Mouse (Mus musculus) brown adipose tissue, adult 24 weeks (tissue): ENCODE data around the gene Olfr141. TPM values are rescaled to one million over a fixed set of nuclear protein-coding genes. Genes with fewer than 3 reads are reported as not detected.

Experiments
- H3K27ac ChIP-seq: fragments of 200-500 bp; replicated peaks from 2 replicates; pipeline ENCODE4 v1.5.1; 2012; ENCODE audit warnings: low read depth, mild to moderate bottlenecking, low read length
- H3K4me1 ChIP-seq: fragments of 200-500 bp; 2 replicates; pipeline ENCODE4 v1.6.1; 2012; ENCODE audit warnings: low read length, mixed read lengths; ENCODE audit not compliant: control insufficient read depth, insufficient read depth, insufficient read length
- H3K4me3 ChIP-seq: fragments of 200-500 bp; 2 replicates; pipeline ENCODE4 v1.5.1; 2012; ENCODE audit warnings: low read depth, mild to moderate bottlenecking, low read length, moderate library complexity; ENCODE audit not compliant: insufficient read depth
- polyA plus RNA-seq: library from polyadenylated mRNA; stranded (reverse); fragments of >200 nt; gene quantifications from 2 replicates; pipeline ENCODE4 v1.2.4, GENCODE M21; 2012; ENCODE audit not compliant: missing spikeins, insufficient read depth, insufficient read length

Gene Olfr141
- not detected in 2 replicates for polyA plus RNA-seq

- no peak within 1 kb of the TSS for H3K4me3 ChIP-seq
- H3K27ac ChIP-seq, result no peak within 1 kb of the TSS
- H3K4me1 ChIP-seq, result no peaks in the 10 kb centered on the region
Observed at GRCm38 (mm10) chr2:86809918-86810317, at the start of gene Olfr141. TSS of gene Olfr141 (minus strand) at chr2:86810018.

- no peaks in the 10 kb centered on the region for H3K4me1 ChIP-seq
- no peak within 1 kb of the TSS for H3K4me3 ChIP-seq
- H3K27ac ChIP-seq, result no peak within 1 kb of the TSS
Observed at GRCm38 (mm10) chr2:86851596-86851995, 41.8 kb upstream of the Olfr141 start, which contains the start of gene Olfr1095. TSS of gene Olfr1095 (minus strand) at chr2:86851696.

GRCm38 (mm10) chr2:86824363-86824762, 14.5 kb upstream of the Olfr141 start, which contains the start of gene Olfr1094:
TSS of gene Olfr1094 (plus strand) at chr2:86824663.
- Histone ChIP-seq H3K27ac (no peak within 1 kb of the TSS), H3K4me3 (no peak within 1 kb of the TSS), H3K4me1 (no peaks in the 10 kb centered on the region)

GRCm38 (mm10) chr2:86782179-86782578, 27.6 kb downstream of the Olfr141 start, which contains the start of gene Olfr1093:
TSS of gene Olfr1093 (plus strand) at chr2:86782479.
- H3K27ac ChIP-seq, result no peak within 1 kb of the TSS
- no peaks in the 10 kb centered on the region for H3K4me1 ChIP-seq
- no peak within 1 kb of the TSS for H3K4me3 ChIP-seq

GRCm38 (mm10) chr2:86761050-86761449, 48.8 kb downstream of the Olfr141 start:
- Histone ChIP-seq H3K4me3 (no peak overlapping the region), H3K27ac (no peak overlapping the region), H3K4me1 (no peaks in the 10 kb centered on the region)

GRCm38 (mm10) chr2:86758893-86759292, 50.9 kb downstream of the Olfr141 start, which contains the start of gene Olfr1090:
TSS of gene Olfr1090 (minus strand) at chr2:86758993.
- Histone ChIP-seq H3K27ac (no peak within 1 kb of the TSS), H3K4me3 (no peak within 1 kb of the TSS), H3K4me1 (no peaks in the 10 kb centered on the region)

Other genes starting within 250 kb of the Olfr141 start
- gene Olfr1082, start 211.1 kb downstream of the Olfr141 start, polyA plus RNA-seq, result not detected in 2 replicates
- not detected in 2 replicates for gene Olfr1084, start 170.3 kb downstream of the Olfr141 start, polyA plus RNA-seq
- not detected in 2 replicates for gene Olfr1085, start 148.0 kb downstream of the Olfr141 start, polyA plus RNA-seq
- not detected in 2 replicates for gene Olfr1086, start 129.9 kb downstream of the Olfr141 start, polyA plus RNA-seq
- not detected in 2 replicates for gene Olfr1087, start 111.6 kb downstream of the Olfr141 start, polyA plus RNA-seq
- gene Olfr1089, start 76.3 kb downstream of the Olfr141 start, polyA plus RNA-seq, result not detected in 2 replicates
- gene Olfr1090, start 51.0 kb downstream of the Olfr141 start, polyA plus RNA-seq, result not detected in 2 replicates
- gene Olfr1093, start 27.5 kb downstream of the Olfr141 start, polyA plus RNA-seq, result not detected in 2 replicates
- not detected in 2 replicates for gene Olfr1094, start 14.6 kb upstream of the Olfr141 start, polyA plus RNA-seq
- not detected in 2 replicates for gene Olfr1095, start 41.7 kb upstream of the Olfr141 start, polyA plus RNA-seq
- gene Gm13723, start 64.8 kb upstream of the Olfr141 start, polyA plus RNA-seq, result not detected in 2 replicates
- not detected in 2 replicates for gene Olfr1097, start 82.2 kb upstream of the Olfr141 start, polyA plus RNA-seq
- gene Olfr1098, start 114.5 kb upstream of the Olfr141 start, polyA plus RNA-seq, result not detected in 2 replicates
- gene Olfr1099, start 150.7 kb upstream of the Olfr141 start, polyA plus RNA-seq, result not detected in 2 replicates
- not detected in 2 replicates for gene Olfr1100, start 169.9 kb upstream of the Olfr141 start, polyA plus RNA-seq
- not detected in 2 replicates for gene Olfr1101, start 181.2 kb upstream of the Olfr141 start, polyA plus RNA-seq
- gene Olfr1102, start 188.4 kb upstream of the Olfr141 start, polyA plus RNA-seq, result not detected in 2 replicates
- not detected in 2 replicates for gene Olfr1104, start 217.1 kb upstream of the Olfr141 start, polyA plus RNA-seq
- gene Olfr1105, start 226.5 kb upstream of the Olfr141 start, polyA plus RNA-seq, result not detected in 2 replicates
- gene Olfr1106, start 242.3 kb upstream of the Olfr141 start, polyA plus RNA-seq, result not detected in 2 replicates